ENCODE assay signal across 9 mouse cellular contexts in the genomic region with DNA sequence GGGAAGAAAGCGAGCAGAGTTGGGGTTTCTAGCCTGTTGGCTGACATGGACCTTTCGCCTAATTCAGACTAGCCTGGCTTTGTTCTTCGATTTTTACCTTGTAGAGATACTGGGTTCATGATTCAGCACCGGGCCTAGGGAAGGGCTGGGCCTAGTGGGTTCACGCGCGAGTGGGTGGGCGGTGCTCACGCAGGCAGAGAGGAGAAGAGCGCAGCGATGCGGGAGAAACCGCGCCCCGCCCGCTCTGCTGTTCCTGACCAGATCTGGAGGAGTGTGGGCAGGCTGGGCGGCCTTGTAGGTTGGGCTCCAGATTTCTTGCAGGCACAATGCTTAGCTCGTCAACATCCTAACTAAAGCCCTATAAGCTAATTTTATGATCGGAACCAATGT. TPM values are rescaled to one million over a fixed set of nuclear protein-coding genes. Genes with fewer than 3 reads are reported as not detected.
A peak's percentile ranks its signal among the peaks of the same experiment; 100 is the strongest.
DNase-seq lines count a peak whose midpoint lies in the region; ATAC-seq and TF ChIP-seq lines count a peak whose summit lies in the region.
"Had no signal": no experiment of that assay in that cellular context is flagged by ENCODE, and none has a peak within 500 bp of the region (broad histone marks: within the 10 kb centered on the region; RNA-seq: fewer than 3 reads in every experiment).

No protein-coding gene starts in this region.

- peaks cover 14% of the 10 kb centered on the region for H3K4me1 ChIP-seq in heart, embryonic 15.5 days (replicated peaks)
- peaks cover 4% of the 10 kb centered on the region; the same call in 1 of the 2 replicates for H3K4me1 ChIP-seq in hindbrain, embryonic 16.5 days (ENCODE audit: control insufficient read depth, insufficient read depth, low read depth, low read length)
- H3K4me1 ChIP-seq in limb, embryonic 14.5 days (ENCODE audit: control insufficient read depth, insufficient read depth, low read length), result peaks cover 3% of the 10 kb centered on the region; the same call in 1 of the 2 replicates

- H3K9me3 ChIP-seq in heart, embryonic 15.5 days (replicated peaks), result no peaks in the 10 kb centered on the region
- H3K9me3 ChIP-seq in hindbrain, embryonic 16.5 days (ENCODE audit: control insufficient read depth, low read length), result no peaks in the 10 kb centered on the region
- no peaks in the 10 kb centered on the region for H3K9me3 ChIP-seq in limb, embryonic 14.5 days (ENCODE audit: control insufficient read depth, low read length)

- no peak for TF ChIP-seq POLR2A in limb, embryonic 14.5 days (IDR thresholded peaks at IDR 0.05; ENCODE audit: borderline replicate concordance, extremely low read depth, insufficient read depth, insufficient read length)

- H3K4me3 ChIP-seq in heart, embryonic 15.5 days, result no peak overlapping the region
- peak overlapping the region; percentile 57 for H3K4me3 ChIP-seq in hindbrain, embryonic 16.5 days (ENCODE audit: low read length)
- peak overlapping the region; percentile 32 for H3K4me3 ChIP-seq in limb, embryonic 14.5 days (replicated peaks; ENCODE audit: low read length)

- ATAC-seq in heart, embryonic 15.5 days (replicated peaks; ENCODE audit: insufficient number of reproducible peaks, insufficient read depth, low FRiP score, low read depth), result no peak
- ATAC-seq in hindbrain, embryonic 16.5 days, result peak; percentile 89
- no peak for ATAC-seq in limb, embryonic 14.5 days (ENCODE audit: low FRiP score, low read depth)

- DNase-seq in heart, adult 9 months (ENCODE audit: low spot score in 2 of 2), result no peak
- peak; percentile 40 for DNase-seq in embryo, embryonic 11 days
- no peak for DNase-seq in limb, embryonic 14.5 days (ENCODE audit: low spot score)
- peak; percentile 92 for DNase-seq in right cerebral cortex, postnatal 10 days (ENCODE audit: low spot score in 2 of 2)
- DNase-seq in spleen, postnatal 14 days (ENCODE audit: low spot score in 2 of 2), result no peak
- no peak for DNase-seq in kidney, adult 9 months

- H3K27me3 ChIP-seq in heart, embryonic 15.5 days, result no peaks in the 10 kb centered on the region
- H3K27me3 ChIP-seq in hindbrain, embryonic 16.5 days (replicated peaks; ENCODE audit: control insufficient read depth, insufficient read depth, low read length), result no peaks in the 10 kb centered on the region
- H3K27me3 ChIP-seq in limb, embryonic 14.5 days (ENCODE audit: control insufficient read depth, insufficient read depth, low read length), result no peaks in the 10 kb centered on the region
- H3K27me3 ChIP-seq: CH12.LX had no signal

- no peaks in the 10 kb centered on the region for H3K36me3 ChIP-seq in heart, embryonic 15.5 days
- no peaks in the 10 kb centered on the region for H3K36me3 ChIP-seq in hindbrain, embryonic 16.5 days (ENCODE audit: control insufficient read depth, insufficient read depth, low read length)
- H3K36me3 ChIP-seq in limb, embryonic 14.5 days (ENCODE audit: control insufficient read depth, insufficient read depth, low read length), result no peaks in the 10 kb centered on the region

- H3K27ac ChIP-seq in heart, embryonic 15.5 days, result no peak overlapping the region
- H3K27ac ChIP-seq in hindbrain, embryonic 16.5 days (ENCODE audit: low read depth, low read length), result peak overlapping the region; percentile 97
- H3K27ac ChIP-seq in limb, embryonic 14.5 days (replicated peaks; ENCODE audit: low read depth, low read length), result no peak overlapping the region

- H3K4me2 ChIP-seq in heart, embryonic 15.5 days, result peak overlapping the region; percentile 65
- H3K4me2 ChIP-seq in hindbrain, embryonic 16.5 days (ENCODE audit: low read length), result peak overlapping the region; percentile 60
- H3K4me2 ChIP-seq in limb, embryonic 14.5 days (replicated peaks; ENCODE audit: low read depth, low read length, severe bottlenecking), result peak overlapping the region; percentile 52

- 44% methylated on average over 19 of the region's 19 CpGs for WGBS in heart, embryonic 15.5 days
- WGBS in hindbrain, embryonic 16.5 days, result 15% methylated on average over 19 of the region's 19 CpGs
- WGBS in limb, embryonic 14.5 days, result 38% methylated on average over 19 of the region's 19 CpGs

- H3K9ac ChIP-seq in heart, embryonic 15.5 days, result no peak overlapping the region
- peak overlapping the region; percentile 76 for H3K9ac ChIP-seq in hindbrain, embryonic 16.5 days (ENCODE audit: low read depth, low read length)
- 0 out of 2 replicates have a peak overlapping the region, but pooled peaks have one; percentile 17 for H3K9ac ChIP-seq in limb, embryonic 14.5 days (ENCODE audit: low read depth, low read length, severe bottlenecking)

RNA-seq across cellular contexts. Expression of gene Map4k5, which starts 15.5 kb away (rescaled TPM):
- 27.7 and 29.2 TPM in 2 replicates for polyA plus RNA-seq in heart, embryonic 15.5 days (2015; fragmentation: Nextera tagmentation; extraction: Ambion mirVana)
- polyA plus RNA-seq in hindbrain, embryonic 16.5 days (2015; fragmentation: Nextera tagmentation; extraction: Ambion mirVana), result 22.8 and 25.2 TPM in 2 replicates
- 32.4 and 34.3 TPM in 2 replicates for polyA plus RNA-seq in limb, embryonic 14.5 days (2012; rRNA removed)
- 50.4 and 53.6 TPM in 2 replicates for polyA plus RNA-seq in limb, embryonic 14.5 days (2014; fragmentation: Nextera tagmentation; extraction: Ambion mirVana)

RNA-seq across cellular contexts. Expression of gene Atl1, which starts 16.1 kb away (rescaled TPM):
- polyA plus RNA-seq in heart, embryonic 15.5 days (2015; fragmentation: Nextera tagmentation; extraction: Ambion mirVana), result 6.6 and 7.1 TPM in 2 replicates
- 159 and 167 TPM in 2 replicates for polyA plus RNA-seq in hindbrain, embryonic 16.5 days (2015; fragmentation: Nextera tagmentation; extraction: Ambion mirVana)
- polyA plus RNA-seq in limb, embryonic 14.5 days (2012; rRNA removed), result 4.5 and 5.8 TPM in 2 replicates
- 6.4 and 7.2 TPM in 2 replicates for polyA plus RNA-seq in limb, embryonic 14.5 days (2014; fragmentation: Nextera tagmentation; extraction: Ambion mirVana)

Comparison
In these comparisons a context has a peak if more than half of its experiments do, and no peak if none do; other contexts are left out.
1. DNase-seq: peak in embryo, embryonic 11 days (single experiment) and right cerebral cortex, postnatal 10 days (2 of 2); none in heart, adult 9 months (0 of 2), limb, embryonic 14.5 days (single experiment), spleen, postnatal 14 days (0 of 2) and kidney, adult 9 months (single experiment).
2. RNA of gene Atl1, which starts 16.1 kb away (polyA plus RNA-seq): 159 to 167 TPM in hindbrain, embryonic 16.5 days; 6.6 to 7.1 TPM in heart, embryonic 15.5 days and 4.5 to 7.2 TPM in limb, embryonic 14.5 days; every median in the first group is over 10 times any median in the second.
3. Peak in every context shown above with its lines, with median percentiles within 50 percentile points of each other: H3K4me2 ChIP-seq.